Mouse (Mus musculus) liver, postnatal 0 days (tissue): ENCODE results near the gene Zfp568.

Experiments used
- CTCF ChIP-seq: sonication (generic); IDR thresholded peaks from 2 replicates; pipeline ENCODE4 v1.5.1; 2016; ENCODE audit warnings: antibody characterized with exemption, low read depth
- EP300 ChIP-seq: IDR thresholded peaks from 2 replicates; pipeline ENCODE4 v1.6.1; 2016; ENCODE audit warnings: antibody characterized with exemption, low read depth, mild to moderate bottlenecking

DNA sequence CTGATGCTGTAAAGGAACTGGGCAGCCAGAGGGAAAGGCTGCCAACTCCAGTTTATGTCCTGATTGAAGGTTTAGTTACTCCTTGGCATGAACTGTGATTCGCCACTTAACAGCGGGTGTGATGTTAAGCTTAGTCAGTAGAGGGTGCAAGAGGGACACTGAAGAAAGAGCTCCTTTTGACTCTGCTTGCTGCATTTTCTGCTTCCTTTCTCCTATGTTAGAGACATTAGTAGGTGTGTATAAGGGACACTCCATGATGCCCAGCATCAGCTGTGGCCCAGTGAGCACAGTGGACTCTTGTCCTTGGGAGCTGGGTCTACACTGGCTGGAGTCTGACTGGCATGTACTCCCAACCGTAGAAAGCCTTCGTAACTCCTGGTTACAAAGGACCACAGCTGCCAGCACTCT, 29.2 kb downstream of the Zfp568 start:
- TF ChIP-seq CTCF (peak; percentile 76), EP300 (no peak)
